ENCODE assay signal across 28 mouse cellular contexts in genomic region chr4:68179551-68179950, GRCm38 (mm10).
DNase-seq lines count a peak whose midpoint lies in the region; ATAC-seq and TF ChIP-seq lines count a peak whose summit lies in the region.
"Had no signal": no experiment of that assay in that cellular context is flagged by ENCODE, and none has a peak within 500 bp of the region (broad histone marks: within the 10 kb centered on the region; RNA-seq: fewer than 3 reads in every experiment).

No protein-coding gene starts in this region.

- WGBS in forebrain, embryonic 14.5 days = 77% methylated on average over 4 of the region's 4 CpGs
- WGBS in forebrain, embryonic 11.5 days = 85% methylated on average over 4 of the region's 4 CpGs
- WGBS in limb, embryonic 13.5 days = 70% methylated on average over 4 of the region's 4 CpGs
- WGBS in limb, embryonic 10.5 days = 81% methylated on average over 4 of the region's 4 CpGs
- 82% methylated on average over 4 of the region's 4 CpGs for WGBS in midbrain, embryonic 11.5 days
- 86% methylated on average over 4 of the region's 4 CpGs for WGBS in midbrain, embryonic 14.5 days
- WGBS in limb, embryonic 14.5 days = 77% methylated on average over 4 of the region's 4 CpGs

- no peaks in the 10 kb centered on the region for H3K27me3 ChIP-seq in forebrain, embryonic 14.5 days (replicated peaks; ENCODE audit: control insufficient read depth, insufficient read depth, low read length)
- H3K27me3 ChIP-seq in forebrain, embryonic 11.5 days (ENCODE audit: control insufficient read depth, insufficient read depth, low read length) = no peaks in the 10 kb centered on the region
- H3K27me3 ChIP-seq in limb, embryonic 13.5 days = no peaks in the 10 kb centered on the region
- H3K27me3 ChIP-seq in limb, embryonic 10.5 days (ENCODE audit: low read depth, poor library complexity, severe bottlenecking) = no peaks in the 10 kb centered on the region
- no peaks in the 10 kb centered on the region for H3K27me3 ChIP-seq in midbrain, embryonic 11.5 days (ENCODE audit: control insufficient read depth, insufficient read depth, low read length)
- H3K27me3 ChIP-seq in midbrain, embryonic 14.5 days (ENCODE audit: control insufficient read depth, insufficient read depth, low read length) = no peaks in the 10 kb centered on the region
- H3K27me3 ChIP-seq in limb, embryonic 14.5 days (ENCODE audit: control insufficient read depth, insufficient read depth, low read length) = no peaks in the 10 kb centered on the region
- H3K27me3 ChIP-seq: heart, embryonic 15.5 days; hindbrain, embryonic 15.5 days; liver, embryonic 13.5 days; megakaryocyte, embryonic 14.5 days; midbrain, embryonic 15.5 days; neural tube, embryonic 12.5 days; Patski; stomach, embryonic 15.5 days had no signal

- no peak overlapping the region for H3K4me2 ChIP-seq in forebrain, embryonic 14.5 days (ENCODE audit: low read length)
- H3K4me2 ChIP-seq in forebrain, embryonic 11.5 days (ENCODE audit: low read depth, low read length, severe bottlenecking) = no peak overlapping the region
- no peak overlapping the region for H3K4me2 ChIP-seq in limb, embryonic 13.5 days (replicated peaks)
- H3K4me2 ChIP-seq in midbrain, embryonic 11.5 days = no peak overlapping the region
- no peak overlapping the region for H3K4me2 ChIP-seq in midbrain, embryonic 14.5 days (ENCODE audit: low read length)
- H3K4me2 ChIP-seq in limb, embryonic 14.5 days (replicated peaks; ENCODE audit: low read depth, low read length, severe bottlenecking) = no peak overlapping the region
- H3K4me2 ChIP-seq: heart, embryonic 15.5 days; hindbrain, embryonic 15.5 days; liver, embryonic 13.5 days; midbrain, embryonic 15.5 days; neural tube, embryonic 12.5 days; stomach, embryonic 15.5 days had no signal

- no peak overlapping the region for H3K9ac ChIP-seq in forebrain, embryonic 14.5 days (ENCODE audit: low read length)
- H3K9ac ChIP-seq in forebrain, embryonic 11.5 days (ENCODE audit: low read length) = no peak overlapping the region
- H3K9ac ChIP-seq in limb, embryonic 13.5 days = no peak overlapping the region
- H3K9ac ChIP-seq in midbrain, embryonic 11.5 days (ENCODE audit: low read length) = no peak overlapping the region
- no peak overlapping the region for H3K9ac ChIP-seq in midbrain, embryonic 14.5 days (replicated peaks; ENCODE audit: low read length)
- H3K9ac ChIP-seq in limb, embryonic 14.5 days (ENCODE audit: low read depth, low read length, severe bottlenecking) = no peak overlapping the region
- H3K9ac ChIP-seq: heart, embryonic 15.5 days; hindbrain, embryonic 15.5 days; liver, embryonic 13.5 days; midbrain, embryonic 15.5 days; neural tube, embryonic 12.5 days; stomach, embryonic 15.5 days had no signal

- no peaks in the 10 kb centered on the region for H3K9me3 ChIP-seq in forebrain, embryonic 14.5 days (replicated peaks; ENCODE audit: control insufficient read depth, low read length)
- no peaks in the 10 kb centered on the region for H3K9me3 ChIP-seq in forebrain, embryonic 11.5 days (ENCODE audit: control insufficient read depth, low read length)
- no peaks in the 10 kb centered on the region for H3K9me3 ChIP-seq in limb, embryonic 13.5 days
- no peaks in the 10 kb centered on the region for H3K9me3 ChIP-seq in limb, embryonic 10.5 days (replicated peaks)
- H3K9me3 ChIP-seq in midbrain, embryonic 11.5 days (ENCODE audit: control insufficient read depth, low read length) = no peaks in the 10 kb centered on the region
- no peaks in the 10 kb centered on the region for H3K9me3 ChIP-seq in midbrain, embryonic 14.5 days (ENCODE audit: control insufficient read depth, low read length)
- H3K9me3 ChIP-seq in limb, embryonic 14.5 days (ENCODE audit: control insufficient read depth, low read length) = no peaks in the 10 kb centered on the region
- H3K9me3 ChIP-seq: forebrain, embryonic 10.5 days; heart, embryonic 15.5 days; hindbrain, embryonic 15.5 days; liver, embryonic 13.5 days; midbrain, embryonic 15.5 days; neural tube, embryonic 12.5 days; stomach, embryonic 15.5 days had no signal

- DNase-seq in forebrain, embryonic 14.5 days (ENCODE audit: low spot score) = peak; percentile 17
- no peak for DNase-seq in forebrain, embryonic 11.5 days (ENCODE audit: low spot score)
- no peak for DNase-seq in limb, embryonic 10.5 days (ENCODE audit: low spot score)
- peak; percentile 53 for DNase-seq in midbrain, embryonic 11.5 days (ENCODE audit: low spot score, missing footprints)
- DNase-seq in midbrain, embryonic 14.5 days = no peak
- peak; percentile 52 for DNase-seq in limb, embryonic 14.5 days (ENCODE audit: low spot score)
- DNase-seq in layer of hippocampus, adult 11-12 months (ENCODE audit: low spot score) = no peak
- DNase-seq: adrenal gland, postnatal 36 days; gastrocnemius, postnatal 36 days; heart, postnatal 36 days; kidney, adult 9 months; kidney, postnatal 36 days; liver, embryonic 13.5 days; lung, postnatal 14 days; retina, postnatal 1 day; right cerebral cortex, postnatal 4 days; thymus, adult 2 months; thymus, postnatal 4 days had no signal

- no peak overlapping the region for H3K27ac ChIP-seq in forebrain, embryonic 14.5 days (ENCODE audit: low read depth, low read length)
- H3K27ac ChIP-seq in forebrain, embryonic 11.5 days (ENCODE audit: low read depth, low read length) = no peak overlapping the region
- H3K27ac ChIP-seq in limb, embryonic 13.5 days = no peak overlapping the region
- no peak overlapping the region for H3K27ac ChIP-seq in limb, embryonic 10.5 days
- no peak overlapping the region for H3K27ac ChIP-seq in midbrain, embryonic 11.5 days (ENCODE audit: low read depth, low read length)
- H3K27ac ChIP-seq in midbrain, embryonic 14.5 days (replicated peaks; ENCODE audit: low read depth, low read length) = no peak overlapping the region
- no peak overlapping the region for H3K27ac ChIP-seq in limb, embryonic 14.5 days (replicated peaks; ENCODE audit: low read depth, low read length)
- H3K27ac ChIP-seq: forebrain, embryonic 10.5 days; heart, embryonic 15.5 days; hindbrain, embryonic 15.5 days; liver, embryonic 13.5 days; midbrain, embryonic 15.5 days; neural tube, embryonic 12.5 days; stomach, embryonic 15.5 days had no signal

- H3K4me1 ChIP-seq in forebrain, embryonic 14.5 days (ENCODE audit: control insufficient read depth, insufficient read depth, low read length) = no peaks in the 10 kb centered on the region
- H3K4me1 ChIP-seq in forebrain, embryonic 11.5 days (replicated peaks; ENCODE audit: control insufficient read depth, insufficient read depth, low read length) = no peaks in the 10 kb centered on the region
- no peaks in the 10 kb centered on the region for H3K4me1 ChIP-seq in limb, embryonic 13.5 days
- no peaks in the 10 kb centered on the region for H3K4me1 ChIP-seq in limb, embryonic 10.5 days
- no peaks in the 10 kb centered on the region for H3K4me1 ChIP-seq in midbrain, embryonic 11.5 days (ENCODE audit: control insufficient read depth, insufficient read depth, low read length)
- H3K4me1 ChIP-seq in midbrain, embryonic 14.5 days (ENCODE audit: control insufficient read depth, insufficient read depth, low read length) = no peaks in the 10 kb centered on the region
- H3K4me1 ChIP-seq in limb, embryonic 14.5 days (ENCODE audit: control insufficient read depth, insufficient read depth, low read length) = no peaks in the 10 kb centered on the region
- H3K4me1 ChIP-seq: forebrain, embryonic 10.5 days; heart, embryonic 15.5 days; hindbrain, embryonic 15.5 days; liver, embryonic 13.5 days; megakaryocyte, embryonic 14.5 days; midbrain, embryonic 15.5 days; neural tube, embryonic 12.5 days; stomach, embryonic 15.5 days had no signal

- H3K4me3 ChIP-seq in forebrain, embryonic 14.5 days (ENCODE audit: low read depth, low read length) = no peak overlapping the region
- H3K4me3 ChIP-seq in forebrain, embryonic 11.5 days (ENCODE audit: low read depth, low read length) = no peak overlapping the region
- no peak overlapping the region for H3K4me3 ChIP-seq in limb, embryonic 13.5 days
- no peak overlapping the region for H3K4me3 ChIP-seq in limb, embryonic 10.5 days
- no peak overlapping the region for H3K4me3 ChIP-seq in midbrain, embryonic 11.5 days (ENCODE audit: low read depth, low read length)
- no peak overlapping the region for H3K4me3 ChIP-seq in midbrain, embryonic 14.5 days (replicated peaks; ENCODE audit: low read depth, low read length)
- H3K4me3 ChIP-seq in limb, embryonic 14.5 days (replicated peaks; ENCODE audit: low read length) = no peak overlapping the region
- H3K4me3 ChIP-seq: forebrain, embryonic 10.5 days; heart, embryonic 15.5 days; hindbrain, embryonic 15.5 days; liver, embryonic 13.5 days; megakaryocyte, embryonic 14.5 days; midbrain, embryonic 15.5 days; neural tube, embryonic 12.5 days; stomach, embryonic 15.5 days had no signal

- TF ChIP-seq POLR2A in limb, embryonic 14.5 days (IDR thresholded peaks at IDR 0.05; ENCODE audit: borderline replicate concordance, extremely low read depth, insufficient read depth, insufficient read length) = no peak

- no peaks in the 10 kb centered on the region for H3K36me3 ChIP-seq in forebrain, embryonic 14.5 days (ENCODE audit: control insufficient read depth, insufficient read depth, low read length)
- H3K36me3 ChIP-seq in forebrain, embryonic 11.5 days (ENCODE audit: control insufficient read depth, insufficient read depth, low read length) = no peaks in the 10 kb centered on the region
- no peaks in the 10 kb centered on the region for H3K36me3 ChIP-seq in limb, embryonic 13.5 days
- H3K36me3 ChIP-seq in limb, embryonic 10.5 days = no peaks in the 10 kb centered on the region
- H3K36me3 ChIP-seq in midbrain, embryonic 11.5 days (ENCODE audit: control insufficient read depth, insufficient read depth, low read length) = no peaks in the 10 kb centered on the region
- H3K36me3 ChIP-seq in midbrain, embryonic 14.5 days (ENCODE audit: control insufficient read depth, insufficient read depth, low read length) = no peaks in the 10 kb centered on the region
- H3K36me3 ChIP-seq in limb, embryonic 14.5 days (ENCODE audit: control insufficient read depth, insufficient read depth, low read length) = no peaks in the 10 kb centered on the region
- H3K36me3 ChIP-seq: forebrain, embryonic 10.5 days; heart, embryonic 15.5 days; hindbrain, embryonic 15.5 days; liver, embryonic 13.5 days; midbrain, embryonic 15.5 days; neural tube, embryonic 12.5 days; stomach, embryonic 15.5 days had no signal

- no peak for ATAC-seq in forebrain, embryonic 14.5 days
- no peak for ATAC-seq in forebrain, embryonic 11.5 days (replicated peaks; ENCODE audit: low FRiP score)
- peak; percentile 89; the same call in 1 of the 2 replicates for ATAC-seq in limb, embryonic 13.5 days (ENCODE audit: low FRiP score, low read depth)
- ATAC-seq in midbrain, embryonic 11.5 days (ENCODE audit: low FRiP score) = no peak
- ATAC-seq in midbrain, embryonic 14.5 days (ENCODE audit: low FRiP score, low TSS enrichment) = no peak; the same call in 1 of the 2 replicates
- ATAC-seq in limb, embryonic 14.5 days (ENCODE audit: low FRiP score, low read depth) = peak; percentile 71
- ATAC-seq: intestine, embryonic 16.5 days; midbrain, embryonic 15.5 days; Patski had no signal

Comparison
In these comparisons a context has a peak if more than half of its experiments do, and no peak if none do; other contexts are left out.
1. DNase-seq: peak in forebrain, embryonic 14.5 days (single experiment), midbrain, embryonic 11.5 days (single experiment) and limb, embryonic 14.5 days (single experiment); none in forebrain, embryonic 11.5 days (single experiment), limb, embryonic 10.5 days (single experiment), midbrain, embryonic 14.5 days (single experiment) and layer of hippocampus, adult 11-12 months (single experiment).
2. ATAC-seq: peak in limb, embryonic 13.5 days (single experiment) and limb, embryonic 14.5 days (single experiment); none in forebrain, embryonic 14.5 days (single experiment), forebrain, embryonic 11.5 days (single experiment), midbrain, embryonic 11.5 days (single experiment) and midbrain, embryonic 14.5 days (single experiment).